ENCODE assay signal across 9 mouse cellular contexts in the genomic region with DNA sequence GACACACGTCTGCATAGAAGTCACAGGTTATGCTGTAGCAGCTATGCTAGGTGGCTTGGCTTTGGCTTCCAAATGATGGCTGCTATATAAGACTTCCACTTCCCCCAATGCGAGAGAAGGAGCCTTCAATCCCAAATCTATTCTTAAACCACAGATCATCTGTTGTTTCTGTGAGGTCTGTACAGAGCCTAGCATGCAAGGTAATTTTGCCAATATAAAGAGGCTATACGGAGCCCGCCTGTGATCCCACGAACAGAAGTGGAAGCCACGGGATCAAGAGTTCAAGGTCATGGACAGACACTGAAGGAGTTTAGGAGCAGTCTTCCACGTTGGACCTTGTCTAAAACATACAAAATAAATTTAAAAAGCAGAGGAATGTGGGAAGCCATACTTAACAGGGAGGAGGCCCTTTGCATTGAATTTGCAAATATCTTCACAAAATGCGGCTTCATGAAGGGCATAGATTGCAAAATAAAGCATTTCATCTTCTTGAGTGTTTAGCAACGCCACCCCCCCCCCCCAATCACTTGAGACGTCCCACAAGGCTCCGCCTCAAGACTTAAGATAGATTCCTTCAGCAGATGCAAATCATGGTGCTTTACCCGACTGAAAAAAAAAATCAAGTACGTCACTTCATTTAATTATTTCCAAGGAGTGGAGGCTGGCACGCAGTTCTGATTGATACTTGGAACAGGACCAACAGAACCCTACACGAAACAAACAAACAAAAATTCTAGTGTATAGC. TPM values are rescaled to one million over a fixed set of nuclear protein-coding genes. Genes with fewer than 3 reads are reported as not detected.
DNase-seq lines count a peak whose midpoint lies in the region; ATAC-seq and TF ChIP-seq lines count a peak whose summit lies in the region.
"Had no signal": no experiment of that assay in that cellular context is flagged by ENCODE, and none has a peak within 500 bp of the region (broad histone marks: within the 10 kb centered on the region; RNA-seq: fewer than 3 reads in every experiment).

No protein-coding gene starts in this region.

- peak overlapping the region; percentile 92 for H3K4me3 ChIP-seq in lung, postnatal 0 days (ENCODE audit: low read depth, low read length)
- peak overlapping the region; percentile 97 for H3K4me3 ChIP-seq in embryonic facial prominence, embryonic 13.5 days
- H3K4me3 ChIP-seq in limb, embryonic 11.5 days (ENCODE audit: low read depth, low read length), result peak overlapping the region; percentile 68

- peaks cover 6% of the 10 kb centered on the region; the same call in 1 of the 2 replicates for H3K4me1 ChIP-seq in lung, postnatal 0 days (ENCODE audit: insufficient read depth, low read depth, low read length)
- peaks cover 24% of the 10 kb centered on the region for H3K4me1 ChIP-seq in embryonic facial prominence, embryonic 13.5 days
- H3K4me1 ChIP-seq in limb, embryonic 11.5 days (ENCODE audit: control insufficient read depth, insufficient read depth, low read length), result peaks cover 6% of the 10 kb centered on the region

- no peak for TF ChIP-seq CTCF in lung, postnatal 0 days (IDR thresholded peaks at IDR 0.05)

- no peaks in the 10 kb centered on the region for H3K9me3 ChIP-seq in lung, postnatal 0 days (ENCODE audit: low read length)
- no peaks in the 10 kb centered on the region for H3K9me3 ChIP-seq in embryonic facial prominence, embryonic 13.5 days
- H3K9me3 ChIP-seq in limb, embryonic 11.5 days (ENCODE audit: control insufficient read depth, low read length), result no peaks in the 10 kb centered on the region

- no peaks in the 10 kb centered on the region for H3K27me3 ChIP-seq in lung, postnatal 0 days (replicated peaks; ENCODE audit: insufficient read depth, low read length)
- no peaks in the 10 kb centered on the region for H3K27me3 ChIP-seq in embryonic facial prominence, embryonic 13.5 days
- H3K27me3 ChIP-seq in limb, embryonic 11.5 days (ENCODE audit: control insufficient read depth, insufficient read depth, low read length), result no peaks in the 10 kb centered on the region
- H3K27me3 ChIP-seq in splenic B cell, adult 2 months (ENCODE audit: control insufficient read depth, insufficient read depth, low read length, poor library complexity, severe bottlenecking), result no peaks in the 10 kb centered on the region

- peak overlapping the region; percentile 41; the same call in 1 of the 2 replicates for H3K9ac ChIP-seq in lung, postnatal 0 days (replicated peaks; ENCODE audit: low read depth)
- H3K9ac ChIP-seq in embryonic facial prominence, embryonic 13.5 days, result peak overlapping the region; percentile 97
- peak overlapping the region; percentile 80 for H3K9ac ChIP-seq in limb, embryonic 11.5 days (ENCODE audit: low read length)

- peak overlapping the region; percentile 87 for H3K4me2 ChIP-seq in lung, postnatal 0 days (replicated peaks; ENCODE audit: low read depth, low read length)
- H3K4me2 ChIP-seq in embryonic facial prominence, embryonic 13.5 days, result peak overlapping the region; percentile 72
- peak overlapping the region; percentile 68 for H3K4me2 ChIP-seq in limb, embryonic 11.5 days (ENCODE audit: low read depth, severe bottlenecking)

- peak; percentile 75 for DNase-seq in lung, postnatal 0 days (ENCODE audit: low spot score)
- no peak for DNase-seq in lung, adult 18-20 months
- DNase-seq in limb, embryonic 11.5 days (ENCODE audit: low spot score), result no peak
- peak; percentile 51 for DNase-seq in splenic B cell, adult 2 months (ENCODE audit: low read depth, low spot score)
- DNase-seq in left cerebral cortex, adult 8-10 months (ENCODE audit: low spot score in 2 of 2), result no peak
- DNase-seq in urinary bladder, postnatal 10 days (ENCODE audit: low spot score), result no peak
- DNase-seq in spleen, postnatal 4 days (ENCODE audit: low spot score in 2 of 2), result no peak
- DNase-seq: kidney, postnatal 4 days had no signal

- TF ChIP-seq EP300 in lung, postnatal 0 days (IDR thresholded peaks at IDR 0.05), result no peak

- no peaks in the 10 kb centered on the region for H3K36me3 ChIP-seq in lung, postnatal 0 days (ENCODE audit: insufficient read depth, low read length)
- no peaks in the 10 kb centered on the region for H3K36me3 ChIP-seq in embryonic facial prominence, embryonic 13.5 days
- peaks cover 2% of the 10 kb centered on the region for H3K36me3 ChIP-seq in limb, embryonic 11.5 days (ENCODE audit: control insufficient read depth, insufficient read depth, low read length)
- H3K36me3 ChIP-seq in splenic B cell, adult 2 months (ENCODE audit: control insufficient read depth, insufficient read depth, low read length, poor library complexity, severe bottlenecking), result no peaks in the 10 kb centered on the region; the same call in 1 of the 2 replicates

- WGBS in lung, postnatal 0 days, result 34% methylated on average over 15 of the region's 15 CpGs
- 29% methylated on average over 15 of the region's 15 CpGs for WGBS in embryonic facial prominence, embryonic 13.5 days
- 43% methylated on average over 15 of the region's 15 CpGs for WGBS in limb, embryonic 11.5 days

- H3K27ac ChIP-seq in lung, postnatal 0 days (ENCODE audit: low read length), result peak overlapping the region; percentile 99
- peak overlapping the region; percentile 99 for H3K27ac ChIP-seq in embryonic facial prominence, embryonic 13.5 days
- H3K27ac ChIP-seq in limb, embryonic 11.5 days (replicated peaks; ENCODE audit: low read depth, low read length), result no peak overlapping the region

- ATAC-seq in lung, postnatal 0 days, result no peak
- ATAC-seq in embryonic facial prominence, embryonic 13.5 days (ENCODE audit: insufficient number of reproducible peaks, insufficient read depth, low FRiP score, low TSS enrichment, low read depth), result no peak
- ATAC-seq in limb, embryonic 11.5 days (ENCODE audit: insufficient number of reproducible peaks, low FRiP score, low TSS enrichment, low read depth), result no peak

RNA-seq across cellular contexts. Expression of a gene that starts 1.2 kb away (rescaled TPM):
- polyA plus RNA-seq in lung, postnatal 0 days (2015; fragmentation: Nextera tagmentation; extraction: Ambion mirVana), result 27.4 and 32.4 TPM in 2 replicates
- polyA plus RNA-seq in embryonic facial prominence, embryonic 13.5 days (2015; fragmentation: Nextera tagmentation; extraction: Ambion mirVana), result 26.8 and 28.3 TPM in 2 replicates
- polyA plus RNA-seq in limb, embryonic 11.5 days (2014; fragmentation: Nextera tagmentation; extraction: Ambion mirVana), result 36.7 and 43.6 TPM in 2 replicates
- 100 to 1,000 TPM; 616 to 703 (median 645) TPM for total RNA-seq in left cerebral cortex, adult 8-10 months (2022)

Comparison
In these comparisons a context has a peak if more than half of its experiments do, and no peak if none do; other contexts are left out.
1. DNase-seq: peak in lung, postnatal 0 days (single experiment) and splenic B cell, adult 2 months (single experiment); none in lung, adult 18-20 months (0 of 2), limb, embryonic 11.5 days (single experiment), left cerebral cortex, adult 8-10 months (0 of 2), urinary bladder, postnatal 10 days (single experiment) and spleen, postnatal 4 days (0 of 2).
2. H3K9ac ChIP-seq: peak in every context shown above with its lines; median percentile 97 in embryonic facial prominence, embryonic 13.5 days; 80 in limb, embryonic 11.5 days; 41 in lung, postnatal 0 days.
3. Peak in every context shown above with its lines, with median percentiles within 50 percentile points of each other: H3K4me2 ChIP-seq and H3K4me3 ChIP-seq.